Mouse (Mus musculus) ES-Bruce4 (cell line): ENCODE measurements around the gene Myh1. TPM values are rescaled to one million over a fixed set of nuclear protein-coding genes. Genes with fewer than 3 reads are reported as not detected.

Experiments used
- H3K27ac ChIP-seq: 2 replicates; pipeline ENCODE4 v1.5.1; 2012; ENCODE audit warnings: low read length, inconsistent platforms; ENCODE audit not compliant: insufficient read depth
- H3K27me3 ChIP-seq: 2 replicates; pipeline ENCODE4 v1.6.1; 2012; ENCODE audit warnings: mild to moderate bottlenecking, low read length, inconsistent platforms; ENCODE audit not compliant: control insufficient read depth, poor library complexity, insufficient read depth, severe bottlenecking
- H3K36me3 ChIP-seq: 2 replicates; pipeline ENCODE4 v1.6.1; 2012; ENCODE audit warnings: inconsistent platforms, mild to moderate bottlenecking, low read length, moderate library complexity; ENCODE audit not compliant: control insufficient read depth, poor library complexity, insufficient read depth, severe bottlenecking
- H3K4me1 ChIP-seq: one replicate; pipeline ENCODE4 v1.8.1; 2011; ENCODE audit warnings: low read length; ENCODE audit not compliant: control insufficient read depth, insufficient read depth
- H3K4me3 ChIP-seq: 2 replicates; pipeline ENCODE4 v1.5.1; 2011; ENCODE audit warnings: low read depth, mild to moderate bottlenecking, low read length
- H3K9ac ChIP-seq: 2 replicates; pipeline ENCODE4 v1.6.1; 2012; ENCODE audit warnings: low read depth, mild to moderate bottlenecking, inconsistent platforms; ENCODE audit not compliant: poor library complexity, severe bottlenecking
- H3K9me3 ChIP-seq: replicated peaks from 2 replicates; pipeline ENCODE4 v1.6.1; 2012; ENCODE audit warnings: mild to moderate bottlenecking, low read length, inconsistent platforms; ENCODE audit not compliant: control insufficient read depth, poor library complexity, insufficient read depth, severe bottlenecking
- CTCF ChIP-seq: IDR thresholded peaks from one replicate; pipeline ENCODE4 v1.8.1; 2011; ENCODE audit warnings: low read depth, low read length
- EP300 ChIP-seq: IDR thresholded peaks from 2 replicates; pipeline ENCODE4 v1.6.1; 2011; ENCODE audit warnings: low read depth, low read length; ENCODE audit not compliant: insufficient read depth
- POLR2A ChIP-seq: IDR thresholded peaks from one replicate; pipeline ENCODE4 v1.8.1; 2011; ENCODE audit warnings: low read length; ENCODE audit not compliant: insufficient read depth
- polyA plus RNA-seq: library from polyadenylated mRNA; stranded (reverse); fragments of >200 nt; gene quantifications from 2 replicates; pipeline ENCODE4 v1.2.4, GENCODE M21; 2011; ENCODE audit warnings: low read depth; ENCODE audit not compliant: missing spikeins, insufficient read depth, insufficient read length

The Myh1 gene
- polyA plus RNA-seq, 1 experiment = not detected

GRCm38 (mm10) chr11:67153843-67154242 is 46.0 kb upstream of the Myh1 start:
- H3K9ac ChIP-seq = no peak overlapping the region
- H3K36me3 ChIP-seq = no peaks in the 10 kb centered on the region
- TF ChIP-seq CTCF (no peak), EP300 (no peak), POLR2A (no peak)
- no peaks in the 10 kb centered on the region; the same call in 1 of the 2 replicates for H3K9me3 ChIP-seq
- H3K27ac ChIP-seq = no peak overlapping the region
- H3K27me3 ChIP-seq = no peaks in the 10 kb centered on the region; the same call in none of the 2 replicates
- H3K4me3 ChIP-seq = no peak overlapping the region
- H3K4me1 ChIP-seq = no peaks in the 10 kb centered on the region

DNA sequence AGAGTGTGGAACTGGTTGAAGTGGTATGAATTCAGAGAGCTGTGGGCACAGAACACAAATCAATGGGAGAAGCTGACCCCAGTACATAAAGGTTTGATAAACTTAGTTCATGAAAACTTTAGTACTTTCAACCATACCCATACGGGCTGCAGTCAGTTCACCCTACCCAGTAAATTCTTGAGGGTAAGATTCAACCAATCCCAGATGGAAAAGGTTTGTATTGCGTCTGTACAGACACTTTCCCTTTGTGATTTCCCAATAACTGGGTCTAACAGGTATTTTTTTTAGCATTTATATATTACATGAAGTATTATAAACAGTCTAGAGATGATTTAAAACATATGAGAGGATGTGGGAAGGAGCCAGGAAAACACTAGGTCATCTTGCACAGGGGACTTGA is 44.2 kb upstream of the Myh1 start:
- Histone ChIP-seq H3K36me3 (no peaks in the 10 kb centered on the region), H3K4me3 (no peak overlapping the region), H3K9ac (no peak overlapping the region), H3K27me3 (no peaks in the 10 kb centered on the region; the same call in 1 of the 2 replicates), H3K9me3 (no peaks in the 10 kb centered on the region), H3K4me1 (no peaks in the 10 kb centered on the region), H3K27ac (no peak overlapping the region)
- TF ChIP-seq EP300 (no peak), CTCF (no peak), POLR2A (no peak)

DNA sequence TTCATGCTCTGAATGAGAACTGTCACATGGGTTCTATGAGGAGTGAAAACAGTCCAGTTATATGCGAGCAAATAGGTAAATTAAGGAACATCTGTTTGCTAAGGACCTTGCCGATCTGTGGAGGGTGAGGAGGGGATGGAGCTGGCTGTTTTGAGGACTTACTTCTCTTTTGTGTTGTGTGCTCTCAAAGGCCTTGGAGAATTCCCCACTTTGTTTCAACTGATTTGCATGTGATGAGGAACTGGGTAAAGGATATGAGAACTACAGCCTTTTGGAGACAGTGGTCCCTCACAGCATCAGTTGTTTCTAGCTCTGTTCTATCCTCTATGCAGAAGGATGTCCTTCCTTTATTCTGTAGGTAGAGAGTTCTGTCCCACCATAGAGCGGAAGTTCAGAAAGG is 39.7 kb upstream of the Myh1 start:
- TF ChIP-seq EP300 = no peak
- no peak for TF ChIP-seq POLR2A
- no peak for TF ChIP-seq CTCF

DNA sequence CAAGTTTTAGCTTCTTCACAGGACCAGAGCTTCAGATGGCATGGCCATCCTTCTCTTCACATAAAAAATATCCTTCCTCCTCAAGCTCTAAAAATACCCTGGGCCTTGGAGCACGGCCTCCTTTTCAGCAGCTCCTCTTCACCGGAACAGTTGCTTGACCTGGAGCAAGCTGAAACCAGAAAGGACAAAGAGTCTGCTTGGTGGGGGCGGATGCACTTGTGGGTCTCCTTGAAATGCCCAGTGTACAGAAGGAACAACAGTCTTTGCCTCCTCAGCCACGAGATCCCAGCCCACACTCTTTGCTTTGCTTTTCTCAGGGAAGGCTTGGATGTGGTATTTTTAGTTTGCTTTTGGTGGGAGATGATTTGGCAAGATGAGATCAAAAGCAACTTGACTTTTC is 36.2 kb upstream of the Myh1 start:
- TF ChIP-seq EP300 = no peak
- no peak for TF ChIP-seq POLR2A
- no peak for TF ChIP-seq CTCF
- Histone ChIP-seq H3K4me1 (no peaks in the 10 kb centered on the region), H3K27ac (no peak overlapping the region)

More for the DNA sequence above, 39.7 kb upstream of the Myh1 start:
- no peak overlapping the region for H3K27ac ChIP-seq
- H3K27me3 ChIP-seq = no peaks in the 10 kb centered on the region; the same call in 1 of the 2 replicates
- no peaks in the 10 kb centered on the region for H3K9me3 ChIP-seq
- H3K4me1 ChIP-seq = no peaks in the 10 kb centered on the region
- no peak overlapping the region for H3K4me3 ChIP-seq
- H3K36me3 ChIP-seq = no peaks in the 10 kb centered on the region
- no peak overlapping the region for H3K9ac ChIP-seq

GRCm38 (mm10) chr11:67164851-67165250 is 35.0 kb upstream of the Myh1 start:
- Histone ChIP-seq H3K9me3 (no peaks in the 10 kb centered on the region), H3K4me3 (no peak overlapping the region), H3K9ac (no peak overlapping the region)

More for the DNA sequence above, 36.2 kb upstream of the Myh1 start:
- Histone ChIP-seq H3K4me3 (no peak overlapping the region), H3K27me3 (no peaks in the 10 kb centered on the region; the same call in 1 of the 2 replicates), H3K36me3 (no peaks in the 10 kb centered on the region), H3K9me3 (no peaks in the 10 kb centered on the region), H3K9ac (no peak overlapping the region)

GRCm38 (mm10) chr11:67169301-67169700 is 30.6 kb upstream of the Myh1 start:
- Histone ChIP-seq H3K9ac (no peak overlapping the region), H3K4me1 (no peaks in the 10 kb centered on the region), H3K27ac (no peak overlapping the region), H3K9me3 (no peaks in the 10 kb centered on the region), H3K36me3 (no peaks in the 10 kb centered on the region), H3K4me3 (no peak overlapping the region), H3K27me3 (no peaks in the 10 kb centered on the region)
- no peak for TF ChIP-seq CTCF

More at GRCm38 (mm10) chr11:67164851-67165250, 35.0 kb upstream of the Myh1 start:
- H3K27ac ChIP-seq = no peak overlapping the region
- no peaks in the 10 kb centered on the region for H3K36me3 ChIP-seq
- TF ChIP-seq POLR2A = no peak
- no peak for TF ChIP-seq CTCF
- TF ChIP-seq EP300 = no peak
- H3K4me1 ChIP-seq = no peaks in the 10 kb centered on the region
- no peaks in the 10 kb centered on the region for H3K27me3 ChIP-seq
